Mouse (Mus musculus) gastrocnemius, adult 18-20 months (tissue): ENCODE measurements around the gene Nsa2. TPM values are rescaled to one million over a fixed set of nuclear protein-coding genes. Genes with fewer than 3 reads are reported as not detected.

ENCODE experiments used
- DNase-seq: peaks from one replicate; pipeline ENCODE4 v3.0.0; 2021; ENCODE audit warnings: low spot score
- total RNA-seq, 2 experiments: library from RNA; stranded (reverse); gene quantifications; 2 replicates each; pipeline ENCODE4 v1.2.3; 2021

The Nsa2 gene
- total RNA-seq, 2 experiments from 2014 or later = 47.9 to 49.4 TPM

DNA sequence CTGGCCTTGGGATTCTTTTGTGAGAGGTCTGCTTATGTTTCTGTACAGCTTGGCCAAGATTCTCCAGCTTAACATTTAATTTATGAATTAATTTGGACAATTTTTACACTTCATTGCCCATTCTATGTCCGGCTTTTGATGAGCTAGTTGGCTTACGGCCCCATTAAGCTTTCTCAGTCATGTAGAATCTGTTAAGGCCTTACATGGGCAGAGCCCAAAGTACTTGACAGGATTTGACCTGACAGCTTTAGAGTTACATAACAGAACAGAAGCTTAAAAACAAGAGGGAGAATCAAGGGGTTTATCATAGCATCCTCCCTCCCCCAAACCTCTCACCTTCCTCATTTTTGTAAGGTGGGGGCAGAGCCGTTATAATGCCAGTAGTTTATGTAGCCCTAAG lies 49.6 kb downstream of the Nsa2 start:
- DNase-seq = no peak

- DNase-seq = no peak
These were observed 50.3 kb downstream of the Nsa2 start for GRCm38 (mm10) chr13:97087421-97087820.

DNA sequence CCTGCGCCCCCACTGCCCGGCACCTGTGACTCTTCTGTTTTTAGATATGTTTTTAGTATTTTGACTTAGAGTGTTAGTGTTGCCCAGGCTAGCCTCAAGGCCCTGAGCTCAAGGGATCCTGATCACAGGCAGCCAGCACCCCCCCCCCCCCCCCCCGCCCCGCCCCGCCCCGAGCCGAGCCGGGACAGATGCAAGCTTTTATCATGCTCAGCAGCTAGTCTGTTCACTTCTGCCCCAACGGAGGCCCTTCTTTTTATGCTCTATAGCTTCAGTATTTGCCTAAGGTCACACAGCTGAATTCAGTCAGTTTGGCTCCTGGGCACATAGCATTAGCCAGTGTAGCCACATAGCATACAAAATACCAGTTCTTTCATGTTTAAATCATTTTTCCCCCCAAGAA lies 51.4 kb downstream of the Nsa2 start:
- DNase-seq = no peak

- DNase-seq = no peak
These were observed 55.3 kb downstream of the Nsa2 start for GRCm38 (mm10) chr13:97082432-97082831.

GRCm38 (mm10) chr13:97080615-97081014 lies 57.1 kb downstream of the Nsa2 start:
- no peak for DNase-seq

- DNase-seq = no peak
These were observed 57.5 kb downstream of the Nsa2 start for GRCm38 (mm10) chr13:97080201-97080600.

Other genes with a start within 250 kb of the Nsa2 start
- gene Gcnt4, start 213.2 kb downstream of the Nsa2 start, total RNA-seq = under 1 TPM; 0.05 TPM
- not detected for gene 1700029F12Rik, start 103.6 kb downstream of the Nsa2 start, total RNA-seq
- gene Fam169a, start 70.7 kb downstream of the Nsa2 start, total RNA-seq = under 1 TPM in 1 of 2 experiments, not detected in 1; 0.05 TPM
- 1 to 10 TPM in 1 of 2 experiments, not detected in 1; 5.9 TPM for gene Gm6169, start 38.7 kb downstream of the Nsa2 start, total RNA-seq
- 10 to 100 TPM; 48.7 to 49.3 TPM for gene Gfm2, start within 50 bp of the Nsa2 start, total RNA-seq
- gene Hexb, start 60.4 kb upstream of the Nsa2 start, total RNA-seq = 1 to 10 TPM; 8.6 to 9.5 TPM
- 1 to 10 TPM; 2.4 to 2.6 TPM for gene Enc1, start 103.2 kb upstream of the Nsa2 start, total RNA-seq